Mouse (Mus musculus) ES-Bruce4 (cell line): ENCODE results near the gene Ganc. TPM values are rescaled to one million over a fixed set of nuclear protein-coding genes. Genes with fewer than 3 reads are reported as not detected.

Source experiments
- H3K27ac ChIP-seq: 2 replicates; pipeline ENCODE4 v1.5.1; 2012; ENCODE audit warnings: low read length, inconsistent platforms; ENCODE audit not compliant: insufficient read depth
- H3K27me3 ChIP-seq: 2 replicates; pipeline ENCODE4 v1.6.1; 2012; ENCODE audit warnings: mild to moderate bottlenecking, low read length, inconsistent platforms; ENCODE audit not compliant: control insufficient read depth, poor library complexity, insufficient read depth, severe bottlenecking
- H3K36me3 ChIP-seq: 2 replicates; pipeline ENCODE4 v1.6.1; 2012; ENCODE audit warnings: inconsistent platforms, mild to moderate bottlenecking, low read length, moderate library complexity; ENCODE audit not compliant: control insufficient read depth, poor library complexity, insufficient read depth, severe bottlenecking
- H3K4me1 ChIP-seq: one replicate; pipeline ENCODE4 v1.8.1; 2011; ENCODE audit warnings: low read length; ENCODE audit not compliant: control insufficient read depth, insufficient read depth
- H3K4me3 ChIP-seq: 2 replicates; pipeline ENCODE4 v1.5.1; 2011; ENCODE audit warnings: low read depth, mild to moderate bottlenecking, low read length
- H3K9ac ChIP-seq: 2 replicates; pipeline ENCODE4 v1.6.1; 2012; ENCODE audit warnings: low read depth, mild to moderate bottlenecking, inconsistent platforms; ENCODE audit not compliant: poor library complexity, severe bottlenecking
- H3K9me3 ChIP-seq: replicated peaks from 2 replicates; pipeline ENCODE4 v1.6.1; 2012; ENCODE audit warnings: mild to moderate bottlenecking, low read length, inconsistent platforms; ENCODE audit not compliant: control insufficient read depth, poor library complexity, insufficient read depth, severe bottlenecking
- CTCF ChIP-seq: IDR thresholded peaks from one replicate; pipeline ENCODE4 v1.8.1; 2011; ENCODE audit warnings: low read depth, low read length
- EP300 ChIP-seq: IDR thresholded peaks from 2 replicates; pipeline ENCODE4 v1.6.1; 2011; ENCODE audit warnings: low read depth, low read length; ENCODE audit not compliant: insufficient read depth
- POLR2A ChIP-seq: IDR thresholded peaks from one replicate; pipeline ENCODE4 v1.8.1; 2011; ENCODE audit warnings: low read length; ENCODE audit not compliant: insufficient read depth
- polyA plus RNA-seq: library from polyadenylated mRNA; stranded (reverse); fragments of >200 nt; gene quantifications from 2 replicates; pipeline ENCODE4 v1.2.4, GENCODE M21; 2011; ENCODE audit warnings: low read depth; ENCODE audit not compliant: missing spikeins, insufficient read depth, insufficient read length

The Ganc gene
- polyA plus RNA-seq, 1 experiment, result 9.6 TPM

DNA sequence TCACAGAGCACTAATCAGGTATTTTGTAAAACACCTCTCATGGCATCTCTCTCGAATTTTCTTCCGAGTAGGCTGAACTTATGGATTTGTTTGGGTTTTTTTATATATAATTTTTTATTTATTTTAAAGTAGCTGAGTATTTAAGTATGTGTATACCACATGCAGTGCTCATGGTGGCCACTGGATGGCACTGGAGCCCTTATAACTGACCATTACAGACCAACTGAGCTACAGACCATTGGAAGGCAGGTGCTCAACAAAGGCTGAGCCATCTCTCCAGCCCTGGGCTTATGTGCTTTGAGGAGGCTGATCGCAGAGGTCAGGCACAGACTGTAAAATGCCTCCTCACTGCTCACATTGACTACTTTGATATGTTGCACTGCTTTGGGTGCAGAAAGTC, 74.9 kb downstream of the Ganc start:
- TF ChIP-seq EP300, result no peak
- peak; percentile 67 for TF ChIP-seq CTCF
- no peak for TF ChIP-seq POLR2A
- H3K4me1 ChIP-seq, result no peaks in the 10 kb centered on the region
- H3K9ac ChIP-seq, result no peak overlapping the region
- H3K36me3 ChIP-seq, result no peaks in the 10 kb centered on the region
- no peaks in the 10 kb centered on the region; the same call in 1 of the 2 replicates for H3K27me3 ChIP-seq
- H3K4me3 ChIP-seq, result no peak overlapping the region
- H3K27ac ChIP-seq, result no peak overlapping the region
- no peaks in the 10 kb centered on the region for H3K9me3 ChIP-seq

GRCm38 (mm10) chr2:120481921-120482320, 78.2 kb downstream of the Ganc start:
- Histone ChIP-seq H3K27ac (no peak overlapping the region), H3K4me3 (no peak overlapping the region)
- TF ChIP-seq POLR2A (no peak), CTCF (no peak), EP300 (no peak)

DNA sequence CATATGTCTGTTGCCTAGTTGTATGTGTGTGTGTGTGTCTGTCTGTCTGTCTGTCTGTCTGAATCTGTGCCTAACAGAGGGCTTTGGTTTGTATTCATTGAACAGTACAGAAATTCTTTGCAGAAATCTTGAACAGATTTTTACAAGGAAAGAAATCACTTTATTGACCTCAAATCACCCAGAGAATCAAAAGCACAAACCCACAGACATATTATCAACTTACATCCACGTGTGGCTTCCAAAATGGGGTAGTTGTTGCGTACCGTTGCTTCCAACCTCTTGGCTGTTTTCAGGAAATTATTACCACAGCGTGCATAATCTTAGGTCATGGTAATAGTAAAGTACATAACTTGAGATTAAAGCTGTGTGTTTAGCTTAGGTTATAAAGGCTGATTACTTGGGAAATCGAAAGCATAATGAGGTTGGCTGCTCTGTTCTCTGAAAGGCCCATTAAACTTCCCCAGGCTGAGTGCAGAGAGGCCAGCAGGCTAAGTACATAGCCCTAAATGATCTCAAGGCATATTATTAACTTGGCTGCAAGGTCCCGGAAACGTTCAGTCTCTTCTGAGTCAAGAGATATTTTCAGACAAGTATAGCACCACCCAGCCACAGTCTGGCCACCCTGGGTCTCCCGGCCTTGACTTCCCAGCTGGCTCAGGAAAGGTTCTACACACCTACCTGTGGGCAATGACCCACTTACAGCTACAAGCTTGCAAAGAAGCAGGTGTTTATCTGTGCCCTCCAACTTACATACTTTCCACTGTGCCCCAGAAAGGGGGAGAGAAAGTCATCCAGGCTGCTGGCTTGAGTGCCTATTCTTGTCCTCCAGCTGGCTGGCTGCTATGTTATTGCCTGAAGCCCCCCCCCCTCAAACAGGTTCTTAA, 79.1 kb downstream of the Ganc start:
- Histone ChIP-seq H3K4me3 (no peak overlapping the region), H3K27ac (no peak overlapping the region), H3K9ac (no peak overlapping the region), H3K27me3 (no peaks in the 10 kb centered on the region; the same call in 1 of the 2 replicates), H3K36me3 (no peaks in the 10 kb centered on the region), H3K9me3 (no peaks in the 10 kb centered on the region), H3K4me1 (no peaks in the 10 kb centered on the region)
- TF ChIP-seq EP300 (no peak), POLR2A (no peak), CTCF (no peak)

More at GRCm38 (mm10) chr2:120481921-120482320, 78.2 kb downstream of the Ganc start:
- Histone ChIP-seq H3K4me1 (no peaks in the 10 kb centered on the region), H3K9ac (no peak overlapping the region), H3K36me3 (no peaks in the 10 kb centered on the region), H3K9me3 (no peaks in the 10 kb centered on the region), H3K27me3 (no peaks in the 10 kb centered on the region; the same call in 1 of the 2 replicates)

- H3K36me3 ChIP-seq, result no peaks in the 10 kb centered on the region
- no peaks in the 10 kb centered on the region for H3K4me1 ChIP-seq
- H3K9me3 ChIP-seq, result no peaks in the 10 kb centered on the region
These were observed 80.5 kb downstream of the Ganc start for GRCm38 (mm10) chr2:120484241-120484640.

DNA sequence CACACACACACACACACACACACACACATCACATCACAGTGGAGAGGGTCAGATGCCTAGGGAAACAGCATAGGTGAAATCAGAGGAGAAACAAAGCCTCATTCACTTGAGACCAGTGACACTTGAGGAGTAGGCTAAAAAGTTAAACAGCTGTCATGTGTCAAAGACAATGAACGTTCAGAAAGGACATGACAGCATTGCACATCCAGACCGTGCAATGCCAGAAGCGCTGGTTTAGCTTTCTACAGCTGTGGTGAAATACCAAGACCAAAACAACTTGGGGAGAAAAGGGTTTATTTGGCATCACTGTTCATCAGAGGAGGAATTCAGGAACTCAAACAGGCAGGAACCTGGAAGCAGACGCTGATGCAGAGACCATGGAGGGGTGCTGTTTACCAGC, 89.6 kb downstream of the Ganc start:
- Histone ChIP-seq H3K36me3 (no peaks in the 10 kb centered on the region), H3K4me3 (no peak overlapping the region), H3K9me3 (no peaks in the 10 kb centered on the region), H3K4me1 (no peaks in the 10 kb centered on the region), H3K9ac (no peak overlapping the region), H3K27me3 (no peaks in the 10 kb centered on the region), H3K27ac (no peak overlapping the region)
- TF ChIP-seq EP300 (no peak), CTCF (no peak), POLR2A (no peak)

More at GRCm38 (mm10) chr2:120484241-120484640, 80.5 kb downstream of the Ganc start:
- H3K27me3 ChIP-seq, result no peaks in the 10 kb centered on the region; the same call in 1 of the 2 replicates
- no peak for TF ChIP-seq EP300
- no peak for TF ChIP-seq CTCF
- no peak for TF ChIP-seq POLR2A
- H3K4me3 ChIP-seq, result no peak overlapping the region
- H3K9ac ChIP-seq, result no peak overlapping the region
- H3K27ac ChIP-seq, result no peak overlapping the region

DNA sequence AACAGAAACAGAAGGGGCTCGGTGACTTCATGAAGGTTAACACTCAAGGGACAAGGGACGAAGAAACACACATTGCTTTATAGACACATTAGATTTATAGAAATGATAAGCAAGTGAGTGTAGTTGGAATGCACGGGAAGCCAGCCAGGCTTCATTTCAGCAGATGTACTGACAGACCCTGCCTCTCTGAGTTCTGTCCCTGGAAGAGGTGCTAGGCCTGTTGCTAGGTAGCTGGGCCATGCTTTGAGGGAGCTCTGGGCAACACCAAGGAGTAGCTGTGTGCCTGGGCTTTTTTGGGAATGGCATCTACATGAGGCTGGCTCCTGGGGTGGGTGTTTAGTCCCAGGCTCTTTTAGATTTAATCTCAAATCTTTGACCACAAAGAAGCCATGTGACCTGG, 92.8 kb downstream of the Ganc start:
- H3K9ac ChIP-seq, result no peak overlapping the region
- no peaks in the 10 kb centered on the region for H3K27me3 ChIP-seq
- H3K36me3 ChIP-seq, result no peaks in the 10 kb centered on the region
- H3K27ac ChIP-seq, result no peak overlapping the region
- H3K4me1 ChIP-seq, result no peaks in the 10 kb centered on the region
- no peak overlapping the region for H3K4me3 ChIP-seq
- H3K9me3 ChIP-seq, result no peaks in the 10 kb centered on the region
- TF ChIP-seq CTCF (no peak), POLR2A (no peak), EP300 (no peak)
